Mouse (Mus musculus) adrenal gland, postnatal 25 days (tissue): ENCODE data around the gene Rbms3. TPM values are rescaled to one million over a fixed set of nuclear protein-coding genes. Genes with fewer than 3 reads are reported as not detected.

Experiments used
- DNase-seq: peaks from one replicate; pipeline ENCODE4 v3.0.0; 2021; ENCODE audit warnings: mixed read lengths
- total RNA-seq: library from RNA; stranded (reverse); gene quantifications from 2 replicates; pipeline ENCODE4 v1.2.3, GENCODE M21; 2021

Gene Rbms3
- total RNA-seq, 1 experiment from 2014 or later: 26.5 TPM

- DNase-seq: no peak
Observed at GRCm38 (mm10) chr9:116630805-116631204, 998.9 kb downstream of the Rbms3 start.

DNA sequence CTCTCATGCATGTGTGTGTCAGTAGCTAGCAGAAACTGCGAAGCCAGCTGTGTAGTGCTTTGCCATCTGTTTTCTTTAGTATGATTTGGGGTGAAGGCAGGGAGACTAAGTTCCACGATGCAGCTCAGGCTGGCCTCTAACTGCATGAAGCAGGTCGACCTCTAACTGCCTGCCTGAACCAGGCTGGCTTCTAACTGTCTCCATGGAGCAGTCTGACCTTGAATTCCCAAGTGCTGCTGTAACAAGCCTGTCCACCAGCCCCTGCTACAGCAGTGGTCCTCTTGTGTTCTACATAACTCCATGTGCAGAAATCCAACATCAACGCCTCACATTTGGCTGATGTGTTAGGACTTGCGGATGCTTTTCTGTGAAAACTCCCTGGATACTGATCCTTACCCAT, 1009.3 kb downstream of the Rbms3 start:
- DNase-seq: no peak

DNA sequence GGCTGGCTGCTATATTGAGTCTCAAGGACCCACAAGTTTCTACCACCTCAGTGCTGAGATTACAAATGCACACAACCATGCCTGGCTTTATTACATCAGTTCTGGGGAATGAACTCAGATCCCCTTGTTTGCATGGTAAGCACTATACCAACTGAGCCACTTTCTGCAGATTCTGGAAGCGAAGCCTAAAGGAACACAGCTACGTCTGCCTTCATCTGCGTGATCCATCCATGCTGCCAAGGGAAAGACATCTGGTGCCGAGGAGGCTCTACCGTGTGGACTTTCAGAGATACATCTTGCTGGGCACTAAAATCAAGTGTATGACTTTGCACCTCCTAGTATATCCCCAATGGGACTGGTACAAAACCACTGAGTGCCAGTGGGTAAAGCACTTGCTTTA, 1010.8 kb downstream of the Rbms3 start:
- DNase-seq: no peak

DNA sequence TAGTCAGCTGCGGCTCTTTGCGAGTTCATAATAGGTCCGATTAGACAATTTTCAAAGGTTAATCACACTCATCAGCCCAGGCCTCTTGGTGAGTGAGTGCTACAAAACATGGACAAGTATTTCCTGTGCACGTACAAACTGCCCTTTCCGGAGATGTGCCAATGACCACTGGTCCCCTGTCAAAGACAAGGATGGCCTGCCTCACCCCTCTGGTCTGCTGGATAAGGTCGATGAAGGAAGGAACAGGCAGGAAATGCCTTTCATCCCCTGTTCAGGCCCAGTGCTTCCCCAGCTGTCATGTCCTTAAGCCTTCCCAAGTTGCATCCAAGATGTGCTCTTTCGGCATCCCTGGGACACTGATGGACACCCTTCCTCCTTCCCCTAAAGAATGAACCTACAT, 1016.4 kb downstream of the Rbms3 start:
- no peak for DNase-seq

- DNase-seq: no peak
Observed at GRCm38 (mm10) chr9:116596046-116596445, 1033.7 kb downstream of the Rbms3 start.

- DNase-seq: no peak
Observed at GRCm38 (mm10) chr9:116592486-116592885, 1037.2 kb downstream of the Rbms3 start.

DNA sequence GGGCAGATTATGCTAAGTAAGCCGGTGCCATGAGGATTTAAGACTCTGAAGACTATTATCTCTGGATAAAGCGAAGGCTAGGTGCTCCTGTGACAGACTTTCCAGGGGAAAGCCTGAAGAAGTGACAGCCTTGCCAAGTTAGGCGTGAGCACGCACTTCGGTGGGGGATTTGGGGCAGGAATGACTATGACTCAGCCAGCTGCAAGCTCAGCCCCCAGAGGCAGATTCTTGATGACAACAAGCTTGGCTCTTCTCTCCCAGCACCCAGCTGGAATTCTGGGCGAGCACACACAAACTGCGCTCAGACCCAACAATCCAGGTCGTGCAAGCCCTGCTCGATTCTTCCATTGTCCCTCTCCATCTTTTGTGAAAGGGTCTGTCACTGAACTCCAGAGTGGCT, 1038.6 kb downstream of the Rbms3 start:
- DNase-seq: no peak

- DNase-seq: no peak
Observed at GRCm38 (mm10) chr9:116569680-116570079, 1060.0 kb downstream of the Rbms3 start.

GRCm38 (mm10) chr9:116566711-116567110, 1063.0 kb downstream of the Rbms3 start:
- no peak for DNase-seq

- DNase-seq: no peak
Observed at GRCm38 (mm10) chr9:116557781-116558180, 1071.9 kb downstream of the Rbms3 start.

DNA sequence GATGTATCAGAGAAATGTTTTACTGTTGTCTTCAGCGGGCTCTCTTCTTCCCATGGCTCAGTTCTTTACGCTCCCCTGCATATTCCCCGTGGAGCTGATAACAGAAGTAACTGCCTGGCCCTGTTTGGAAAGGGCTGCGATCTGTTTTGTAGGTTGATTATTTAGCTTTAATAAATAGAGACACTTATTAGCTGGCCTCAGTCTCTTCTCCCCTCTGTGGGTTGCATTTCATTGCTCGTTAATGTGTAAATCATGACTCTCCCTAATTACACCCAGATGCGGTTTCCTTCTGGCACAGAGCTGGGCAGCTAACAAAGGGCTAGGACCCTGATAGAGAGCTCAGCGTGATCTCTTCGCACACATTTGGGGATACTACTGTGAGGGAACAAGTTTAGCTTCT, 1073.1 kb downstream of the Rbms3 start:
- no peak for DNase-seq

- DNase-seq: no peak
Observed at GRCm38 (mm10) chr9:116553181-116553580, 1076.5 kb downstream of the Rbms3 start.

DNA sequence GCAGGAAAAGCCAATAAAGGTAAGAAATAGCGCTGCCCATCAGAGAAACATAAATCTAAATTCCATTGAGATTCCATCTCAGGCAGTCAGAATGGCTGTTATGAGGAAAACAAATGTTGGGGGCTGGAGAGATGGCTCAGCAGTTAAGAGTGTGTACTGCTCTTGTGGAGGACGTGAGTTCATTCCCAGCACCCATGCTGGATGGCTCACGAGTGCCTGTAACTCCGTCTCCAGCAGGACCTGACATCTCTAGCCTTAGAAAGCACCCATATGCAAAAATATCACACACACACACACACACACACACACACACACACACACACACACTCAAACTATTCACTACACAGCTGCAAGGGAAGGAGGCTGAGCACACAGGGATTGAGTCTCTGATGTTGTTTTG, 1083.6 kb downstream of the Rbms3 start:
- no peak for DNase-seq

GRCm38 (mm10) chr9:116542793-116543192, 1086.9 kb downstream of the Rbms3 start:
- no peak for DNase-seq

DNA sequence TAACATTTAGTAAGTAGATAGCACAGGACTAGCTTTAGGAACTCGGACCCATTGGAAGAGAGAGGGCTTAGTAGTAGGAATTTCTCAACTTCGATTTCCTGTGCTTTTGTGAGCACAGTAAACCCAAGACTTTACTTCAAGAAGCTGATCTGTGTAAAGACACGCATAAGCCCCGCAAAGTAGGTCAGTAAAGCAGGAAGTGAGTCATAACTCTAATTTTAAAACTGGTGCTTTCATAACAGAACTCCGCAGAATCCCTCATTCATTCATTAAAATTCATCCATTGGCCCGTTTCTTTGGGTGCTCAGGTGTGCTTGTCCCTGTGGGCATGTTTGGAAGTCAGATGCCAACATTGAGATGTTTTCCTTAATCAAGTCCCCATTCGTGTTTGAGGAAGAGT, 1087.7 kb downstream of the Rbms3 start:
- DNase-seq: no peak

GRCm38 (mm10) chr9:116535709-116536108, 1094.0 kb downstream of the Rbms3 start:
- peak; percentile 3 for DNase-seq

GRCm38 (mm10) chr9:116533381-116533780, 1096.3 kb downstream of the Rbms3 start:
- DNase-seq: no peak

DNA sequence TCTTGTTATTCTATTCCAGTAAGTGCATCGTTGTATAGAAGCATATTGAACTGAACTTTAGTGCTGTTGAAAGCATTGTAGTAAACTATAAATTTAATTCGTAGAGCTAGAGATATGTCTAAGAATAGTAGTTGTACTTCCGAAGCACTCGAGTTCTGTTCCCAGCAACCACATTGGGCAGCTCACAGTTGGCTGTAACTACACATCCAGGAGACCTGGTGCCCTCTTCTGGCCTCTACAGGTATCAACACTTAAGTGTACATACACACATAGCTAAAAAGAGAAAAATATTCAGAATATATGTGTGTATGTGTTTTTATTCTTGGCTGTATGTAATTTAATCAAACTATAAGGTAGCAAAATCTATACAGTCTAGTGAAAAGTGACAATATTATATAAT, 1098.6 kb downstream of the Rbms3 start:
- DNase-seq: no peak

- no peak for DNase-seq
Observed at GRCm38 (mm10) chr9:116524386-116524785, 1105.3 kb downstream of the Rbms3 start.
